Mouse (Mus musculus): ENCODE data around the gene Adprhl1. TPM values are rescaled to one million over a fixed set of nuclear protein-coding genes. Genes with fewer than 3 reads are reported as not detected.

Adprhl1 gene
- polyA plus RNA-seq, 1 experiment from 2014 or later = not detected

DNA sequence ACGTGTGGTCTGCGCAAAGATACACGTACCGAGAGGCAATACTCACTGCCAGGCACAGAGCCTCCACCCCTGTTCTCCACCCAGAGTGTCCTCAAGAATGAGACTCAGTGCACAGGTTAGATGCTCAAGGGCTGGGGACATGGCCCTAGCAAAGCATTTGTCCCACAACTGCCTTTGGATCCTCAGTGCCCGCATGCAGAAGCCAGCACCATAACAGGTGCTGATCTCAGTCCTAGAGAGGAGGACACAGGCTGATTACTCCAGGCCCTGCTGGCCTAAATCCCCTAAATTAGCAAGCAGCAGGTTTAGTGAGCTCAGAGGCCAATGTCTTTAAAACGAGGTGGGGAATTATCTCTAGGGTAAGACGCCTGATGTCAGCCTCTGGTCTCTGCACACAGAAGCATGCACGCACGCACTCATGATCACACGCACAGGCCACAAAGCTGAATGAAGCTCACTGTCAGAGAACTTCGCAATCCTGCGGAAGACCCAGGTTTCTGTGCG, 65.9 kb downstream of the Adprhl1 start:
- no peaks in the 10 kb centered on the region for H3K4me1 ChIP-seq (replicated peaks; ENCODE audit: control insufficient read depth, insufficient read depth, low read length)
- ATAC-seq (ENCODE audit: low FRiP score) = no peak

GRCm38 (mm10) chr8:13187638-13188037, 66.3 kb downstream of the Adprhl1 start:
- H3K4me1 ChIP-seq (replicated peaks; ENCODE audit: control insufficient read depth, insufficient read depth, low read length) = no peaks in the 10 kb centered on the region
- no peak overlapping the region for H3K27ac ChIP-seq
- H3K4me2 ChIP-seq (replicated peaks) = no peak overlapping the region
- DNase-seq (ENCODE audit: low spot score) = no peak
- WGBS = 66% methylated on average over 7 of the region's 7 CpGs
- H3K9ac ChIP-seq = no peak overlapping the region
- no peak overlapping the region for H3K4me3 ChIP-seq (replicated peaks; ENCODE audit: low read length)
- 0 out of 2 replicates have a peak, but pooled peaks cover 3% of the 10 kb centered on the region for H3K36me3 ChIP-seq (replicated peaks; ENCODE audit: control insufficient read depth, insufficient read depth)
- ATAC-seq (ENCODE audit: low FRiP score) = no peak
- no peaks in the 10 kb centered on the region for H3K27me3 ChIP-seq (ENCODE audit: control insufficient read depth, insufficient read depth, low read length)
- no peaks in the 10 kb centered on the region for H3K9me3 ChIP-seq (ENCODE audit: control insufficient read depth, low read length)

More for the DNA sequence above, 65.9 kb downstream of the Adprhl1 start:
- Histone ChIP-seq H3K4me2 (replicated peaks) (no peak overlapping the region), H3K36me3 (replicated peaks; ENCODE audit: control insufficient read depth, insufficient read depth) (0 out of 2 replicates have a peak, but pooled peaks cover 3% of the 10 kb centered on the region), H3K27ac (no peak overlapping the region), H3K9ac (no peak overlapping the region), H3K4me3 (replicated peaks; ENCODE audit: low read length) (no peak overlapping the region), H3K9me3 (ENCODE audit: control insufficient read depth, low read length) (no peaks in the 10 kb centered on the region), H3K27me3 (ENCODE audit: control insufficient read depth, insufficient read depth, low read length) (no peaks in the 10 kb centered on the region)
- 92% methylated on average over 13 of the region's 13 CpGs for WGBS
- DNase-seq (ENCODE audit: low spot score) = no peak

GRCm38 (mm10) chr8:13187229-13187628, 66.7 kb downstream of the Adprhl1 start:
- Histone ChIP-seq H3K27me3 (ENCODE audit: control insufficient read depth, insufficient read depth, low read length) (no peaks in the 10 kb centered on the region), H3K4me1 (replicated peaks; ENCODE audit: control insufficient read depth, insufficient read depth, low read length) (no peaks in the 10 kb centered on the region), H3K36me3 (replicated peaks; ENCODE audit: control insufficient read depth, insufficient read depth) (0 out of 2 replicates have a peak, but pooled peaks cover 3% of the 10 kb centered on the region), H3K4me2 (replicated peaks) (no peak overlapping the region), H3K4me3 (replicated peaks; ENCODE audit: low read length) (no peak overlapping the region), H3K27ac (no peak overlapping the region), H3K9ac (no peak overlapping the region), H3K9me3 (ENCODE audit: control insufficient read depth, low read length) (no peaks in the 10 kb centered on the region)
- no peak for ATAC-seq (ENCODE audit: low FRiP score)
- no peak for DNase-seq (ENCODE audit: low spot score)
- WGBS = 85% methylated on average over 9 of the region's 9 CpGs

DNA sequence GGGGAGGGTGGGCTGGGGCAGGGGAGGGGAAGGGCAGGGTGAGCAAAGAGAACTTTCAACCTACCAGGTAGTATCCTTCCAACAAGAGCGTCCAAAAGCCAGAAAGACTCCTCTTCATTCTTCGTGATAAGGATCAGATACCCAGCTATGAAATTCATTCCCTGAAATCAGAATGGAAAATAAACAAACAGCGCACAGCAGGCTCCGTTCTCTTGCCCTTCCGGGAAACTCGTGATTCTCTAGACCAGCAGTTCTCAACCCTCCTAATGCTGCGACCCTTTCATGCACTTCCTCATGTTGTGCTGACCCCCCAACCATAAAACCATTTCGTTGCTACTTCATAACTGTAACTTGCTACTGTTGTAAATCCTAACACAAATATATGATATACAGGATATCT, 67.1 kb downstream of the Adprhl1 start:
- Histone ChIP-seq H3K4me3 (replicated peaks; ENCODE audit: low read length) (no peak overlapping the region), H3K27me3 (ENCODE audit: control insufficient read depth, insufficient read depth, low read length) (no peaks in the 10 kb centered on the region), H3K9ac (no peak overlapping the region), H3K4me1 (replicated peaks; ENCODE audit: control insufficient read depth, insufficient read depth, low read length) (no peaks in the 10 kb centered on the region), H3K9me3 (ENCODE audit: control insufficient read depth, low read length) (no peaks in the 10 kb centered on the region), H3K27ac (no peak overlapping the region), H3K4me2 (replicated peaks) (no peak overlapping the region), H3K36me3 (replicated peaks; ENCODE audit: control insufficient read depth, insufficient read depth) (0 out of 2 replicates have a peak, but pooled peaks cover 3% of the 10 kb centered on the region)
- 82% methylated on average over 8 of the region's 8 CpGs for WGBS
- no peak for DNase-seq (ENCODE audit: low spot score)
- ATAC-seq (ENCODE audit: low FRiP score) = no peak

DNA sequence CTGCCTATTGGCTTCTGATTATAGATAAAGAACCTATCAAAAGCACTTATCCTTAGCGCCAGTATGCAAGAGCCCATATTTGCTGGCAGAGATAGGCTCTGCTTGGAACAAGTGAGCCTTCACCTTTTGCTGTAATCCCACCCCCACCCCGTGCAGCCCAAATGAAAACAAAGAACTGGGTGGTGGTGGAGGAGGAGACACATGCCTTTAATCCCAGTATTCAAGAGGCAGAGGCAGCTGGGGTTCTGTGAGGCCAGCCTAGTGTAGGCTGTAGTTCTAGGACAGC, 72.3 kb downstream of the Adprhl1 start:
- DNase-seq (ENCODE audit: low spot score) = no peak
- H3K9me3 ChIP-seq (ENCODE audit: control insufficient read depth, low read length) = no peaks in the 10 kb centered on the region
- no peaks in the 10 kb centered on the region for H3K27me3 ChIP-seq (ENCODE audit: control insufficient read depth, insufficient read depth, low read length)
- no peak overlapping the region for H3K9ac ChIP-seq
- 50% methylated on average over 2 of the region's 2 CpGs for WGBS
- H3K4me3 ChIP-seq (replicated peaks; ENCODE audit: low read length) = no peak overlapping the region
- H3K4me1 ChIP-seq (replicated peaks; ENCODE audit: control insufficient read depth, insufficient read depth, low read length) = no peaks in the 10 kb centered on the region
- H3K4me2 ChIP-seq (replicated peaks) = no peak overlapping the region
- H3K27ac ChIP-seq = no peak overlapping the region
- peaks cover 22% of the 10 kb centered on the region for H3K36me3 ChIP-seq (replicated peaks; ENCODE audit: control insufficient read depth, insufficient read depth)
- no peak for ATAC-seq (ENCODE audit: low FRiP score)

DNA sequence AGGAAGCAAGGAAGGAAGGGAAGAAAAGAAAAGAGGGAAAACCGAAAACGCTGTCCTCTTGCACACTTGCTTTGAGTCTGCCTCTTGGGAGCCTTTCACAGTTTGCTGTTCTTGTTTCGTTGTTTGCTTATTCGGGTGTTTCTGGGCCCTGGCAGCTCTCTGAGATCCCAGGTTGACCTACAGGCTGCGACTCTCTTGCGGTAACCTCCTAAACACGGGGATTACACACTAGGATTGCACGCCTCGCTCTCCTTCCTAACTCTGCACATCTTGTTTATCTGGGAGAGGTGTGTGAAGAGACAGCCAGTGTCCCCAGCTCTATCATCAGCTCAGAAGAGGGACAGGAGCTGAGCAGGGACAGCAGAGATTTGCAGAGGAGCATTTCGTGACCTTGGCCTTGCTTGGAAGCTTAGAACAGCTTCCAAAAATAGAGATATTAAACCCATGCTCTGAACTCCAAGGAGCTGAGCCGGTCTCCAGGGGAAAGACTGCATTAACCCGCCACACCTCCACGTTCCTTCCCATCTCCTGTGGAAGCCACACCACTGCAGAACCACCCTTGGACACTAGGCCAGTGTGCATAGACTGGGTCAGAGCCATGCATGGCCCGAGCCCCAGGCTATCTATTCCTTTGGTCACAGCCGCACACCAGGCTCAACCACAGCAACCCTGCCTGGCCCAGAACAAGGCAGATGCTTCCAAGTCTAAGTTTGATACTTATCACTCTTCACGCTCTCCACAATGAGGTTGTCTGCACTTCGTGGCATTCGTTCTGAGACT, 72.9 kb downstream of the Adprhl1 start:
- WGBS = 84% methylated on average over 18 of the region's 18 CpGs
- H3K9me3 ChIP-seq (ENCODE audit: control insufficient read depth, low read length) = no peaks in the 10 kb centered on the region
- H3K4me1 ChIP-seq (replicated peaks; ENCODE audit: control insufficient read depth, insufficient read depth, low read length) = no peaks in the 10 kb centered on the region
- no peak overlapping the region for H3K4me2 ChIP-seq (replicated peaks)
- H3K27ac ChIP-seq = no peak overlapping the region
- H3K36me3 ChIP-seq (replicated peaks; ENCODE audit: control insufficient read depth, insufficient read depth) = peaks cover 27% of the 10 kb centered on the region
- ATAC-seq (ENCODE audit: low FRiP score) = no peak
- no peak overlapping the region for H3K4me3 ChIP-seq (replicated peaks; ENCODE audit: low read length)
- no peak overlapping the region for H3K9ac ChIP-seq
- DNase-seq (ENCODE audit: low spot score) = no peak
- H3K27me3 ChIP-seq (ENCODE audit: control insufficient read depth, insufficient read depth, low read length) = no peaks in the 10 kb centered on the region

DNA sequence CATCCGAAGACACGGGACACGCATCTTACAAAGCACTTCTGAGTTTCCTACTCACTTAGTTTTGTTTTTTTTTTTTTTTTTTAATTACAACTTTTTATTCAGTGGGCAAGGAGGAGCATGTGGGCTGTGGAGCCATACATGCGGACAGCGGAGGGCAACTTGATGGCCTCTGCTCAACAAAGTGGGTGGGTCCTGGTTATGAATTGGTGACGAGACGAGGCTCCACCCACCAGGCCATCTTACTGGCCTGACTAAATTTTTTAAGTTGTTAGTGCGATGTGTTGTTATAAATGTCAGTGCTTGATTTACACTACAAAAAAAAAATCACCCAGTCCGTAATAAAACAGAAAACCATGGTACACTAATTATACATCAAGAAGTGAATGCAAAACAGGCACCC, 73.6 kb downstream of the Adprhl1 start:
- 87% methylated on average over 9 of the region's 9 CpGs for WGBS
- DNase-seq (ENCODE audit: low spot score) = no peak
- Histone ChIP-seq H3K36me3 (replicated peaks; ENCODE audit: control insufficient read depth, insufficient read depth) (peaks cover 31% of the 10 kb centered on the region), H3K27me3 (ENCODE audit: control insufficient read depth, insufficient read depth, low read length) (no peaks in the 10 kb centered on the region), H3K4me1 (replicated peaks; ENCODE audit: control insufficient read depth, insufficient read depth, low read length) (no peaks in the 10 kb centered on the region), H3K4me2 (replicated peaks) (no peak overlapping the region), H3K9ac (no peak overlapping the region), H3K4me3 (replicated peaks; ENCODE audit: low read length) (no peak overlapping the region), H3K27ac (no peak overlapping the region), H3K9me3 (ENCODE audit: control insufficient read depth, low read length) (no peaks in the 10 kb centered on the region)
- no peak for ATAC-seq (ENCODE audit: low FRiP score)

GRCm38 (mm10) chr8:13179948-13180347, 74.0 kb downstream of the Adprhl1 start:
- Histone ChIP-seq H3K4me3 (replicated peaks; ENCODE audit: low read length) (no peak overlapping the region), H3K4me1 (replicated peaks; ENCODE audit: control insufficient read depth, insufficient read depth, low read length) (no peaks in the 10 kb centered on the region), H3K27me3 (ENCODE audit: control insufficient read depth, insufficient read depth, low read length) (no peaks in the 10 kb centered on the region), H3K4me2 (replicated peaks) (no peak overlapping the region), H3K27ac (no peak overlapping the region), H3K36me3 (replicated peaks; ENCODE audit: control insufficient read depth, insufficient read depth) (peaks cover 36% of the 10 kb centered on the region), H3K9ac (no peak overlapping the region), H3K9me3 (ENCODE audit: control insufficient read depth, low read length) (no peaks in the 10 kb centered on the region)
- no peak for ATAC-seq (ENCODE audit: low FRiP score)
- WGBS = 86% methylated on average over 7 of the region's 7 CpGs
- DNase-seq (ENCODE audit: low spot score) = no peak

- ATAC-seq (ENCODE audit: low FRiP score) (no peak), DNase-seq (ENCODE audit: low spot score) (no peak)
- Histone ChIP-seq H3K4me1 (replicated peaks; ENCODE audit: control insufficient read depth, insufficient read depth, low read length) (no peaks in the 10 kb centered on the region), H3K4me2 (replicated peaks) (no peak overlapping the region), H3K9ac (no peak overlapping the region), H3K9me3 (ENCODE audit: control insufficient read depth, low read length) (no peaks in the 10 kb centered on the region), H3K36me3 (replicated peaks; ENCODE audit: control insufficient read depth, insufficient read depth) (peaks cover 40% of the 10 kb centered on the region), H3K4me3 (replicated peaks; ENCODE audit: low read length) (no peak overlapping the region), H3K27ac (no peak overlapping the region), H3K27me3 (ENCODE audit: control insufficient read depth, insufficient read depth, low read length) (no peaks in the 10 kb centered on the region)
- 76% methylated on average over 6 of the region's 6 CpGs for WGBS
These were observed 74.5 kb downstream of the Adprhl1 start for GRCm38 (mm10) chr8:13179482-13179881.
